Mouse (Mus musculus) hindbrain, embryonic 15.5 days (tissue): Measurements from ENCODE around the gene Osbpl6. TPM values are rescaled to one million over a fixed set of nuclear protein-coding genes. Genes with fewer than 3 reads are reported as not detected.

Experiments used
- ATAC-seq: fragments of 200-750 bp; cut with Nextera tagmentation; 2 replicates; pipeline ENCODE4 v1.8.0; 2017; ENCODE audit warnings: low read depth, moderate number of reproducible peaks, moderate TSS enrichment; ENCODE audit not compliant: low FRiP score
- H3K27ac ChIP-seq: fragments of 300-500 bp; sonication (generic); replicated peaks from 2 replicates; pipeline ENCODE4 v1.5.1; 2015; ENCODE audit warnings: mild to moderate bottlenecking, inconsistent platforms
- H3K27me3 ChIP-seq: fragments of 300-500 bp; sonication (generic); 2 replicates; pipeline ENCODE4 v1.6.1; 2015; ENCODE audit warnings: control low read depth, inconsistent platforms
- H3K36me3 ChIP-seq: fragments of 300-500 bp; sonication (generic); 2 replicates; pipeline ENCODE4 v1.6.1; 2015; ENCODE audit warnings: control low read depth, inconsistent platforms
- H3K4me1 ChIP-seq: fragments of 300-500 bp; sonication (generic); replicated peaks from 2 replicates; pipeline ENCODE4 v1.6.1; 2015; ENCODE audit warnings: control low read depth, inconsistent platforms
- H3K4me2 ChIP-seq: fragments of 300-500 bp; sonication (generic); 2 replicates; pipeline ENCODE4 v1.6.1; 2015; ENCODE audit warnings: moderate library complexity, mild to moderate bottlenecking, inconsistent platforms
- H3K4me3 ChIP-seq: fragments of 300-500 bp; sonication (generic); 2 replicates; pipeline ENCODE4 v1.5.1; 2015; ENCODE audit warnings: mild to moderate bottlenecking, inconsistent platforms
- H3K9ac ChIP-seq: fragments of 300-500 bp; sonication (generic); 2 replicates; pipeline ENCODE4 v1.6.1; 2015; ENCODE audit warnings: inconsistent platforms
- H3K9me3 ChIP-seq: fragments of 300-500 bp; sonication (generic); 2 replicates; pipeline ENCODE4 v1.6.1; 2016; ENCODE audit warnings: control low read depth, inconsistent platforms
- WGBS: fragments of 180-500 bp; shearing (Covaris S2); methylation state at CpG from one replicate; pipeline ENCODE4 v1.1.7; 2015; 5-methylcytosine and 5-hydroxymethylcytosine counted together
- polyA plus RNA-seq: library from polyadenylated mRNA; unstranded; fragments of >200 nt; fragmentation: Nextera tagmentation; extraction: Ambion mirVana; gene quantifications from 2 replicates; pipeline ENCODE4 v1.2.1, GENCODE M21; 2015

The Osbpl6 gene
- polyA plus RNA-seq, 1 experiment from 2014 or later, result 27.2 TPM

- no peak overlapping the region for H3K4me3 ChIP-seq
- H3K4me1 ChIP-seq, result no peaks in the 10 kb centered on the region
- no peak overlapping the region for H3K27ac ChIP-seq
- H3K9ac ChIP-seq, result no peak overlapping the region
- no peak overlapping the region for H3K4me2 ChIP-seq
- ATAC-seq, result no peak
- peaks cover 13% of the 10 kb centered on the region; the same call in 1 of the 2 replicates for H3K36me3 ChIP-seq
- no peaks in the 10 kb centered on the region for H3K27me3 ChIP-seq
- WGBS, result 81% methylated on average over 10 of the region's 10 CpGs
- H3K9me3 ChIP-seq, result no peaks in the 10 kb centered on the region
Measured at GRCm38 (mm10) chr2:76548171-76548570, 141.9 kb downstream of the Osbpl6 start.

- no peak overlapping the region for H3K27ac ChIP-seq
- H3K36me3 ChIP-seq, result peaks cover 19% of the 10 kb centered on the region
- WGBS, result 89% methylated on average over 7 of the region's 7 CpGs
- H3K4me1 ChIP-seq, result no peaks in the 10 kb centered on the region
- H3K4me2 ChIP-seq, result no peak overlapping the region
- H3K4me3 ChIP-seq, result no peak overlapping the region
- no peaks in the 10 kb centered on the region for H3K9me3 ChIP-seq
- no peak for ATAC-seq
- H3K9ac ChIP-seq, result no peak overlapping the region
- H3K27me3 ChIP-seq, result no peaks in the 10 kb centered on the region
Measured at GRCm38 (mm10) chr2:76548836-76549235, 142.5 kb downstream of the Osbpl6 start.

GRCm38 (mm10) chr2:76549316-76549715 lies 143.0 kb downstream of the Osbpl6 start:
- WGBS, result 79% methylated on average over 12 of the region's 12 CpGs
- H3K36me3 ChIP-seq, result peaks cover 22% of the 10 kb centered on the region
- H3K4me1 ChIP-seq, result no peaks in the 10 kb centered on the region
- ATAC-seq, result no peak
- no peak overlapping the region for H3K27ac ChIP-seq
- no peak overlapping the region for H3K9ac ChIP-seq
- no peaks in the 10 kb centered on the region for H3K27me3 ChIP-seq
- no peak overlapping the region for H3K4me3 ChIP-seq
- no peaks in the 10 kb centered on the region for H3K9me3 ChIP-seq
- no peak overlapping the region for H3K4me2 ChIP-seq

- Histone ChIP-seq H3K4me1 (no peaks in the 10 kb centered on the region), H3K27me3 (no peaks in the 10 kb centered on the region), H3K9me3 (no peaks in the 10 kb centered on the region), H3K4me3 (no peak overlapping the region), H3K4me2 (no peak overlapping the region), H3K9ac (no peak overlapping the region), H3K36me3 (peaks cover 25% of the 10 kb centered on the region), H3K27ac (no peak overlapping the region)
- WGBS, result 82% methylated on average over 11 of the region's 11 CpGs
- ATAC-seq, result no peak
Measured at GRCm38 (mm10) chr2:76555852-76556558, 149.7 kb downstream of the Osbpl6 start.

GRCm38 (mm10) chr2:76560146-76560545 lies 153.8 kb downstream of the Osbpl6 start:
- Histone ChIP-seq H3K27ac (no peak overlapping the region), H3K4me3 (no peak overlapping the region), H3K27me3 (no peaks in the 10 kb centered on the region), H3K4me1 (no peaks in the 10 kb centered on the region), H3K4me2 (no peak overlapping the region), H3K36me3 (peaks cover 6% of the 10 kb centered on the region), H3K9ac (no peak overlapping the region), H3K9me3 (no peaks in the 10 kb centered on the region)
- WGBS, result 90% methylated on average over 10 of the region's 10 CpGs
- no peak for ATAC-seq

GRCm38 (mm10) chr2:76563862-76564261 lies 157.6 kb downstream of the Osbpl6 start:
- no peak for ATAC-seq
- no peaks in the 10 kb centered on the region for H3K9me3 ChIP-seq
- H3K4me2 ChIP-seq, result no peak overlapping the region
- WGBS, result 77% methylated on average over 4 of the region's 4 CpGs
- H3K27ac ChIP-seq, result no peak overlapping the region
- H3K36me3 ChIP-seq, result 0 out of 2 replicates have a peak, but pooled peaks cover 4% of the 10 kb centered on the region
- no peak overlapping the region for H3K4me3 ChIP-seq
- H3K4me1 ChIP-seq, result no peaks in the 10 kb centered on the region
- no peak overlapping the region for H3K9ac ChIP-seq
- no peaks in the 10 kb centered on the region for H3K27me3 ChIP-seq

- Histone ChIP-seq H3K9me3 (no peaks in the 10 kb centered on the region), H3K4me1 (no peaks in the 10 kb centered on the region), H3K36me3 (0 out of 2 replicates have a peak, but pooled peaks cover 4% of the 10 kb centered on the region), H3K27ac (no peak overlapping the region), H3K4me2 (no peak overlapping the region), H3K27me3 (no peaks in the 10 kb centered on the region), H3K9ac (no peak overlapping the region), H3K4me3 (no peak overlapping the region)
- ATAC-seq, result no peak
- WGBS, result 89% methylated on average over 8 of the region's 8 CpGs
Measured at GRCm38 (mm10) chr2:76566933-76567551, 160.7 kb downstream of the Osbpl6 start.

- Histone ChIP-seq H3K27ac (no peak overlapping the region), H3K27me3 (no peaks in the 10 kb centered on the region), H3K4me1 (no peaks in the 10 kb centered on the region), H3K4me2 (no peak overlapping the region), H3K36me3 (no peaks in the 10 kb centered on the region), H3K9me3 (no peaks in the 10 kb centered on the region), H3K4me3 (no peak overlapping the region), H3K9ac (no peak overlapping the region)
- ATAC-seq, result no peak
- 73% methylated on average over 10 of the region's 10 CpGs for WGBS
Measured at GRCm38 (mm10) chr2:76571543-76571942, 165.2 kb downstream of the Osbpl6 start.

- Histone ChIP-seq H3K4me2 (no peak overlapping the region), H3K27me3 (no peaks in the 10 kb centered on the region), H3K4me3 (no peak overlapping the region), H3K4me1 (no peaks in the 10 kb centered on the region), H3K9ac (no peak overlapping the region), H3K9me3 (no peaks in the 10 kb centered on the region), H3K36me3 (peaks cover 13% of the 10 kb centered on the region; the same call in 1 of the 2 replicates), H3K27ac (no peak overlapping the region)
- 75% methylated on average over 8 of the region's 8 CpGs for WGBS
- ATAC-seq, result no peak
Measured at GRCm38 (mm10) chr2:76578911-76579310, 172.6 kb downstream of the Osbpl6 start.

- WGBS, result 96% methylated on average over 13 of the region's 13 CpGs
- no peak overlapping the region for H3K9ac ChIP-seq
Measured at GRCm38 (mm10) chr2:76585090-76585489, 178.8 kb downstream of the Osbpl6 start.

GRCm38 (mm10) chr2:76586906-76587305 lies 180.6 kb downstream of the Osbpl6 start:
- Histone ChIP-seq H3K27ac (no peak overlapping the region), H3K4me3 (no peak overlapping the region), H3K9ac (no peak overlapping the region), H3K4me1 (no peaks in the 10 kb centered on the region), H3K4me2 (no peak overlapping the region), H3K36me3 (peaks cover 45% of the 10 kb centered on the region), H3K9me3 (no peaks in the 10 kb centered on the region), H3K27me3 (no peaks in the 10 kb centered on the region)
- WGBS, result 69% methylated on average over 10 of the region's 10 CpGs
- no peak for ATAC-seq

More at GRCm38 (mm10) chr2:76585090-76585489, 178.8 kb downstream of the Osbpl6 start:
- ATAC-seq, result no peak
- H3K4me3 ChIP-seq, result no peak overlapping the region
- H3K27me3 ChIP-seq, result no peaks in the 10 kb centered on the region
- H3K27ac ChIP-seq, result no peak overlapping the region
- no peaks in the 10 kb centered on the region for H3K9me3 ChIP-seq
- peaks cover 38% of the 10 kb centered on the region for H3K36me3 ChIP-seq
- no peak overlapping the region for H3K4me2 ChIP-seq
- H3K4me1 ChIP-seq, result no peaks in the 10 kb centered on the region

GRCm38 (mm10) chr2:76590221-76590620 lies 183.9 kb downstream of the Osbpl6 start:
- peaks cover 56% of the 10 kb centered on the region for H3K36me3 ChIP-seq
- no peak for ATAC-seq

More at GRCm38 (mm10) chr2:76590221-76590620, 183.9 kb downstream of the Osbpl6 start:
- H3K27ac ChIP-seq, result no peak overlapping the region
- H3K9ac ChIP-seq, result no peak overlapping the region
- no peak overlapping the region for H3K4me3 ChIP-seq
- no peak overlapping the region for H3K4me2 ChIP-seq
- H3K9me3 ChIP-seq, result no peaks in the 10 kb centered on the region
- 94% methylated on average over 7 of the region's 7 CpGs for WGBS
- no peaks in the 10 kb centered on the region for H3K4me1 ChIP-seq
- no peaks in the 10 kb centered on the region for H3K27me3 ChIP-seq
